Comparison of ENCODE assay signal across 8 mouse cellular contexts in genomic region chr11:62539089-62539890, GRCm38 (mm10). TPM values are rescaled to one million over a fixed set of nuclear protein-coding genes. Genes with fewer than 3 reads are reported as not detected.
DNase-seq lines count a peak whose midpoint lies in the region; ATAC-seq and TF ChIP-seq lines count a peak whose summit lies in the region.

Cenpv (minus strand) TSS chr11:62539261.

- peak within 1 kb of the TSS; percentile 76 for H3K27ac ChIP-seq in forebrain, embryonic 16.5 days (ENCODE audit: low read length)
- H3K27ac ChIP-seq in liver, postnatal 0 days (ENCODE audit: low read depth): peak within 1 kb of the TSS; percentile 89
- peak within 1 kb of the TSS; percentile 82 for H3K27ac ChIP-seq in neural tube, embryonic 13.5 days (replicated peaks)

- H3K9ac ChIP-seq in forebrain, embryonic 16.5 days (replicated peaks; ENCODE audit: low read depth, low read length): peak within 1 kb of the TSS; percentile 95
- H3K9ac ChIP-seq in liver, postnatal 0 days (replicated peaks): peak within 1 kb of the TSS; percentile 92
- peak within 1 kb of the TSS; percentile 93 for H3K9ac ChIP-seq in neural tube, embryonic 13.5 days

- intact Hi-C loops in heart, postnatal 25 days (cut with DNase I): loop anchor here (5.0 kb wide), 2 partner anchors 38 to 82 kb away; partner anchors contain the start of genes Ncor1 and Pigl

- peak; percentile 64 for DNase-seq in ES-CJ7 (ENCODE audit: low read depth, low spot score)
- peak; percentile 79 for DNase-seq in cerebellum, adult 11-12 months
- peak; percentile 40 for DNase-seq in heart, postnatal 25 days (ENCODE audit: low spot score)
- DNase-seq in layer of hippocampus, adult 11-12 months (ENCODE audit: low spot score): peak; percentile 63
- peak; percentile 85 for DNase-seq in liver, postnatal 0 days
- DNase-seq in testis, postnatal 10 days (ENCODE audit: low spot score): peak; percentile 91

- H3K9me3 ChIP-seq in forebrain, embryonic 16.5 days (ENCODE audit: control insufficient read depth, low read length): no peaks in the 10 kb centered on the region
- H3K9me3 ChIP-seq in liver, postnatal 0 days (ENCODE audit: low read length): no peaks in the 10 kb centered on the region
- no peaks in the 10 kb centered on the region for H3K9me3 ChIP-seq in neural tube, embryonic 13.5 days

- 5% methylated on average over 54 of the region's 57 CpGs for WGBS in forebrain, embryonic 16.5 days
- 11% methylated on average over 33 of the region's 57 CpGs for WGBS in liver, postnatal 0 days (ENCODE audit: insufficient replicate concordance)
- WGBS in neural tube, embryonic 13.5 days: 8% methylated on average over 39 of the region's 57 CpGs

- H3K36me3 ChIP-seq in forebrain, embryonic 16.5 days (ENCODE audit: control insufficient read depth, insufficient read depth): no peaks in the 10 kb centered on the region
- H3K36me3 ChIP-seq in liver, postnatal 0 days (replicated peaks; ENCODE audit: insufficient read depth, low read length): no peaks in the 10 kb centered on the region
- peaks cover 5% of the 10 kb centered on the region; the same call in 1 of the 2 replicates for H3K36me3 ChIP-seq in neural tube, embryonic 13.5 days

- no peak for TF ChIP-seq CTCF in liver, postnatal 0 days (IDR thresholded peaks at IDR 0.05; ENCODE audit: low read depth)

- ATAC-seq in forebrain, embryonic 16.5 days: peak; percentile 81
- peak; percentile 81 for ATAC-seq in liver, postnatal 0 days
- peak; percentile 82 for ATAC-seq in neural tube, embryonic 13.5 days (ENCODE audit: low read depth)

- H3K27me3 ChIP-seq in forebrain, embryonic 16.5 days (replicated peaks; ENCODE audit: control insufficient read depth, insufficient read depth, low read length): no peaks in the 10 kb centered on the region
- no peaks in the 10 kb centered on the region for H3K27me3 ChIP-seq in liver, postnatal 0 days (ENCODE audit: insufficient read depth, low read length)
- 0 out of 2 replicates have a peak, but pooled peaks cover 3% of the 10 kb centered on the region for H3K27me3 ChIP-seq in neural tube, embryonic 13.5 days

- TF ChIP-seq EP300 in liver, postnatal 0 days (IDR thresholded peaks at IDR 0.05; ENCODE audit: low read depth): no peak

- H3K4me1 ChIP-seq in forebrain, embryonic 16.5 days (replicated peaks; ENCODE audit: control insufficient read depth, insufficient read depth, low read length): peaks cover 10% of the 10 kb centered on the region
- peaks cover 10% of the 10 kb centered on the region for H3K4me1 ChIP-seq in liver, postnatal 0 days (ENCODE audit: insufficient read depth)
- peaks cover 17% of the 10 kb centered on the region for H3K4me1 ChIP-seq in neural tube, embryonic 13.5 days (replicated peaks)

- peak within 1 kb of the TSS; percentile 82 for H3K4me2 ChIP-seq in forebrain, embryonic 16.5 days (ENCODE audit: low read length)
- H3K4me2 ChIP-seq in liver, postnatal 0 days (ENCODE audit: low read depth, low read length): peak within 1 kb of the TSS; percentile 99
- H3K4me2 ChIP-seq in neural tube, embryonic 13.5 days: peak within 1 kb of the TSS; percentile 66

- H3K4me3 ChIP-seq in forebrain, embryonic 16.5 days (replicated peaks; ENCODE audit: low read length): peak within 1 kb of the TSS; percentile 77
- peak within 1 kb of the TSS; percentile 78 for H3K4me3 ChIP-seq in liver, postnatal 0 days (ENCODE audit: low read depth, low read length)
- H3K4me3 ChIP-seq in neural tube, embryonic 13.5 days: peak within 1 kb of the TSS; percentile 77

RNA-seq across cellular contexts. Expression of gene Cenpv, which starts in this region (rescaled TPM):
- polyA plus RNA-seq in forebrain, embryonic 16.5 days (2015; fragmentation: Nextera tagmentation; extraction: Ambion mirVana): 79.5 and 86.3 TPM in 2 replicates
- 10 to 100 TPM; 22.5 to 26.4 TPM for total RNA-seq in heart, postnatal 25 days (2021)
- polyA plus RNA-seq in liver, postnatal 0 days (2015; fragmentation: Nextera tagmentation; extraction: Ambion mirVana): 9.8 and 14.0 TPM in 2 replicates
- polyA plus RNA-seq in neural tube, embryonic 13.5 days (2015; fragmentation: Nextera tagmentation; extraction: Ambion mirVana): 52.2 and 62.6 TPM in 2 replicates

Comparison
In these comparisons a context has a peak if more than half of its experiments do, and no peak if none do; other contexts are left out.
1. Peak in every context shown above with its lines: DNase-seq, ATAC-seq, H3K4me3 ChIP-seq and H3K27ac ChIP-seq.
2. DNase-seq: peak in every context shown above with its lines; median percentile 91 in testis, postnatal 10 days; 85 in liver, postnatal 0 days; 79 in cerebellum, adult 11-12 months; 64 in ES-CJ7; 63 in layer of hippocampus, adult 11-12 months; 40 in heart, postnatal 25 days.